In genomic region chr15:96491421-96491820, GRCm38 (mm10) we compare ENCODE assay signal across 12 mouse cellular contexts. TPM values are rescaled to one million over a fixed set of nuclear protein-coding genes. Genes with fewer than 3 reads are reported as not detected.
DNase-seq lines count a peak whose midpoint lies in the region; ATAC-seq lines count a peak whose summit lies in the region.
"Had no signal": no experiment of that assay in that cellular context is flagged by ENCODE, and none has a peak within 500 bp of the region (broad histone marks: within the 10 kb centered on the region; RNA-seq: fewer than 3 reads in every experiment).

No protein-coding gene starts in this region.

- DNase-seq in forebrain, embryonic 10.5 days (ENCODE audit: extremely low spot score, low spot score): no peak
- DNase-seq in kidney, postnatal 25 days: no peak
- DNase-seq in left cerebral cortex, postnatal 14 days (ENCODE audit: low spot score in 2 of 2): no peak
- DNase-seq: adrenal gland, adult 8-10 months; cerebellum, adult 11 months had no signal

- 20% methylated on average over 3 of the region's 3 CpGs for WGBS in forebrain, embryonic 10.5 days
- WGBS in forebrain, embryonic 16.5 days: 24% methylated on average over 3 of the region's 3 CpGs
- 25% methylated on average over 3 of the region's 3 CpGs for WGBS in kidney, embryonic 14.5 days
- WGBS in intestine, embryonic 15.5 days: 19% methylated on average over 3 of the region's 3 CpGs
- WGBS in stomach, embryonic 15.5 days: 26% methylated on average over 3 of the region's 3 CpGs

- peak overlapping the region; percentile 12; the same call in 1 of the 2 replicates for H3K27ac ChIP-seq in forebrain, embryonic 10.5 days
- no peak overlapping the region for H3K27ac ChIP-seq in forebrain, embryonic 16.5 days (ENCODE audit: low read length)
- peak overlapping the region; percentile 44; the same call in 1 of the 2 replicates for H3K27ac ChIP-seq in kidney, embryonic 14.5 days (ENCODE audit: low read depth, low read length)
- H3K27ac ChIP-seq in intestine, embryonic 15.5 days: peak overlapping the region; percentile 44; the same call in 1 of the 2 replicates
- H3K27ac ChIP-seq in stomach, embryonic 15.5 days: peak overlapping the region; percentile 16; the same call in 1 of the 2 replicates
- H3K27ac ChIP-seq: lung, embryonic 15.5 days had no signal

- no peak for ATAC-seq in forebrain, embryonic 16.5 days
- ATAC-seq in kidney, embryonic 14.5 days (ENCODE audit: low FRiP score, low TSS enrichment): peak; percentile 36; the same call in 1 of the 2 replicates
- peak; percentile 40 for ATAC-seq in intestine, embryonic 15.5 days
- no peak for ATAC-seq in stomach, embryonic 15.5 days (ENCODE audit: insufficient read depth, low FRiP score, low read depth)
- no peak for ATAC-seq in granulocyte monocyte progenitor cell, adult 5-6 weeks (replicated peaks; ENCODE audit: poor library complexity, severe bottlenecking)
- ATAC-seq: midbrain, embryonic 16.5 days had no signal

- no peaks in the 10 kb centered on the region for H3K36me3 ChIP-seq in forebrain, embryonic 10.5 days (replicated peaks)
- H3K36me3 ChIP-seq in forebrain, embryonic 16.5 days (ENCODE audit: control insufficient read depth, insufficient read depth): no peaks in the 10 kb centered on the region
- no peaks in the 10 kb centered on the region for H3K36me3 ChIP-seq in kidney, embryonic 14.5 days (ENCODE audit: control insufficient read depth, insufficient read depth, low read length)
- H3K36me3 ChIP-seq in intestine, embryonic 15.5 days: no peaks in the 10 kb centered on the region
- no peaks in the 10 kb centered on the region for H3K36me3 ChIP-seq in stomach, embryonic 15.5 days
- H3K36me3 ChIP-seq: lung, embryonic 15.5 days had no signal

- H3K9me3 ChIP-seq in forebrain, embryonic 10.5 days: peaks cover 4% of the 10 kb centered on the region; the same call in 1 of the 2 replicates
- H3K9me3 ChIP-seq in forebrain, embryonic 16.5 days (ENCODE audit: control insufficient read depth, low read length): 0 out of 2 replicates have a peak, but pooled peaks cover 2% of the 10 kb centered on the region
- 0 out of 2 replicates have a peak, but pooled peaks cover 2% of the 10 kb centered on the region for H3K9me3 ChIP-seq in kidney, embryonic 14.5 days (ENCODE audit: control insufficient read depth, low read length)
- H3K9me3 ChIP-seq in intestine, embryonic 15.5 days: no peaks in the 10 kb centered on the region
- no peaks in the 10 kb centered on the region for H3K9me3 ChIP-seq in stomach, embryonic 15.5 days
- H3K9me3 ChIP-seq: lung, embryonic 15.5 days had no signal

- no peaks in the 10 kb centered on the region for H3K27me3 ChIP-seq in forebrain, embryonic 10.5 days (ENCODE audit: poor library complexity, severe bottlenecking)
- no peaks in the 10 kb centered on the region for H3K27me3 ChIP-seq in forebrain, embryonic 16.5 days (replicated peaks; ENCODE audit: control insufficient read depth, insufficient read depth, low read length)
- H3K27me3 ChIP-seq in kidney, embryonic 14.5 days (ENCODE audit: control insufficient read depth, insufficient read depth, low read length): no peaks in the 10 kb centered on the region
- no peaks in the 10 kb centered on the region for H3K27me3 ChIP-seq in intestine, embryonic 15.5 days (replicated peaks)
- H3K27me3 ChIP-seq in stomach, embryonic 15.5 days (replicated peaks): no peaks in the 10 kb centered on the region
- H3K27me3 ChIP-seq: lung, embryonic 15.5 days had no signal

- no peak overlapping the region for H3K9ac ChIP-seq in forebrain, embryonic 16.5 days (replicated peaks; ENCODE audit: low read depth, low read length)
- no peak overlapping the region for H3K9ac ChIP-seq in kidney, embryonic 14.5 days (ENCODE audit: low read depth, low read length)
- no peak overlapping the region for H3K9ac ChIP-seq in intestine, embryonic 15.5 days
- H3K9ac ChIP-seq in stomach, embryonic 15.5 days: no peak overlapping the region
- H3K9ac ChIP-seq: lung, embryonic 15.5 days had no signal

- intact Hi-C loops in left cerebral cortex, postnatal 14 days (cut with DNase I): no loop called here

- peaks cover 38% of the 10 kb centered on the region for H3K4me1 ChIP-seq in forebrain, embryonic 10.5 days
- H3K4me1 ChIP-seq in forebrain, embryonic 16.5 days (replicated peaks; ENCODE audit: control insufficient read depth, insufficient read depth, low read length): peaks cover 7% of the 10 kb centered on the region
- 0 out of 2 replicates have a peak, but pooled peaks cover 6% of the 10 kb centered on the region for H3K4me1 ChIP-seq in kidney, embryonic 14.5 days (ENCODE audit: control insufficient read depth, insufficient read depth, low read length)
- peaks cover 12% of the 10 kb centered on the region for H3K4me1 ChIP-seq in intestine, embryonic 15.5 days (replicated peaks)
- H3K4me1 ChIP-seq in stomach, embryonic 15.5 days: peaks cover 14% of the 10 kb centered on the region; the same call in 1 of the 2 replicates
- H3K4me1 ChIP-seq: lung, embryonic 15.5 days had no signal

- H3K4me2 ChIP-seq in forebrain, embryonic 16.5 days (ENCODE audit: low read length): no peak overlapping the region
- no peak overlapping the region for H3K4me2 ChIP-seq in kidney, embryonic 14.5 days (replicated peaks; ENCODE audit: low read depth, low read length)
- no peak overlapping the region for H3K4me2 ChIP-seq in intestine, embryonic 15.5 days (replicated peaks)
- H3K4me2 ChIP-seq in stomach, embryonic 15.5 days: no peak overlapping the region
- H3K4me2 ChIP-seq: lung, embryonic 15.5 days had no signal

- H3K4me3 ChIP-seq in forebrain, embryonic 10.5 days: no peak overlapping the region
- no peak overlapping the region for H3K4me3 ChIP-seq in forebrain, embryonic 16.5 days (replicated peaks; ENCODE audit: low read length)
- H3K4me3 ChIP-seq in kidney, embryonic 14.5 days (ENCODE audit: low read length): no peak overlapping the region
- H3K4me3 ChIP-seq in intestine, embryonic 15.5 days (replicated peaks): no peak overlapping the region
- no peak overlapping the region for H3K4me3 ChIP-seq in stomach, embryonic 15.5 days (replicated peaks)
- H3K4me3 ChIP-seq: lung, embryonic 15.5 days had no signal

RNA-seq across cellular contexts. Expression of gene Scaf11, which starts 30.8 kb away (rescaled TPM):
- polyA plus RNA-seq in forebrain, embryonic 10.5 days (2016; fragmentation: Nextera tagmentation; extraction: Ambion mirVana): 105 and 106 TPM in 2 replicates
- polyA plus RNA-seq in forebrain, embryonic 16.5 days (2015; fragmentation: Nextera tagmentation; extraction: Ambion mirVana): 53.2 and 57.7 TPM in 2 replicates
- 86.1 and 115 TPM in 2 replicates for polyA plus RNA-seq in kidney, embryonic 14.5 days (2014; fragmentation: Nextera tagmentation; extraction: Ambion mirVana)
- 89.8 and 102 TPM in 2 replicates for polyA plus RNA-seq in intestine, embryonic 15.5 days (2015; fragmentation: Nextera tagmentation; extraction: Ambion mirVana)
- 90.8 and 95.0 TPM in 2 replicates for polyA plus RNA-seq in stomach, embryonic 15.5 days (2015; fragmentation: Nextera tagmentation; extraction: Ambion mirVana)
- total RNA-seq in granulocyte monocyte progenitor cell, adult 5-6 weeks (2014; fragmentation: Nextera tagmentation): 88.4 and 105 TPM in 2 replicates
- 126 and 137 TPM in 2 replicates for total RNA-seq in granulocyte monocyte progenitor cell, adult 5-6 weeks (2017)
- total RNA-seq in left cerebral cortex, postnatal 14 days (2021): 10 to 100 TPM; 41.5 to 42.5 TPM

Comparison
In these comparisons a context has a peak if more than half of its experiments do, and no peak if none do; other contexts are left out.
1. ATAC-seq: peak in kidney, embryonic 14.5 days (single experiment) and intestine, embryonic 15.5 days (single experiment); none in forebrain, embryonic 16.5 days (single experiment), stomach, embryonic 15.5 days (single experiment) and granulocyte monocyte progenitor cell, adult 5-6 weeks (single experiment).